Mouse (Mus musculus): ENCODE data around the gene Tmem204. TPM values are rescaled to one million over a fixed set of nuclear protein-coding genes. Genes with fewer than 3 reads are reported as not detected.

Gene Tmem204
- polyA plus RNA-seq, 2 experiments from 2014 or later = 0.63 TPM; not detected in 1

DNA sequence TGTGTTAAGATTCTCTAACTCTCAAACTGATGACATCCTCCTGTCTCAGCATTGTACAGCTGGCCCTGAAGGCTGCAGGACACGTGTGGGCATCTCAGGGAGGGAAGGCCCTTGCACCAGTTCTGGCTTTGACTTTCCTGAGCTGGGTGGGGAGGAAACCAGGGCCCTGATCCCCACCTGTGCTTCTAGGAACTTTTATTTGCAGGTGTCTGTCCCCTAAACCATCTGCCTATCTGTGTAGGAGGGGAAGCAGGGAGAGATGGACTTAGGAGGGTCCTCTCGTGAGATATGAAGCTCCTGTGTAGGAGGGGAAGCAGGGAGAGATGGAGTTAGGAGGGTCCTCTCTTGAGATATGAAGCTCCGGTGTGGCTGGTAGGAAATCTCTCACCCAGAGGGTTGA, 504 bp downstream of the Tmem204 start:
- no peak for ATAC-seq

DNA sequence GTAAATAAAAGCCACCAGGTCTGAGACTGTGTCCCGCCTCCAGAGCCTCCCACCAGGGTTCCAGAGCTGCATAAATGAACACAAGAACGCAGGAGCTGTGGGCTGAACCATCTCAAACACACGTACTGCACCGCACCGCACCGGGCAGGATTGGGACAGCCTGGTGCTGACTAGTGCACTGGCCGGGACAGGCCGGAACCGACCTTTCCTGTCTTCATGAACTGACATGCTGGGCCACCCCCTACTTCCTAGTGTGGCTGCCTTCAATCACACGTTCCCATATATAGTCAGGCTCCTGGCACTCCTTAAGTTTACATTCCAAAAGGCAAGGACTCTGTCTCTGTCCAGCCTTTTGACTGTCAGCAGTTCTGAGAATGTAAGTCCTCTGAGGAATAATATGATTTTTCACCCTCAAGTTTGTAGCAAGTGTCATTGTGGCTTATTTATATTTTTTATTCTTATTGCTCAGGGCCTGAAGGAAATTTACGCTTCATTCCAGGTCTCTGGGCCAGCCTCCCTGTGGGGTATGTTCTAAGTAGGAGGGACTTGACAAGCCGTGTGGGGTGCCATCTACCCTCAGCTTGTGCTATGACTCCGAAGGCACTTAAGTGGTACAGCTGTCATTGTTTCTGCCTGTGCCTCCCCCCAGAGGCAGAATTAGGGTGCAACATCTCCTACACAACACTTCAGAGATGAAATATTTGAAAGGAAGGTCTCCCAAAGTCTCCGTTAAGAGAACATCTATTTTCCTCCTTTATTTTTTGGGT, 1.1 kb downstream of the Tmem204 start:
- ATAC-seq = no peak

DNA sequence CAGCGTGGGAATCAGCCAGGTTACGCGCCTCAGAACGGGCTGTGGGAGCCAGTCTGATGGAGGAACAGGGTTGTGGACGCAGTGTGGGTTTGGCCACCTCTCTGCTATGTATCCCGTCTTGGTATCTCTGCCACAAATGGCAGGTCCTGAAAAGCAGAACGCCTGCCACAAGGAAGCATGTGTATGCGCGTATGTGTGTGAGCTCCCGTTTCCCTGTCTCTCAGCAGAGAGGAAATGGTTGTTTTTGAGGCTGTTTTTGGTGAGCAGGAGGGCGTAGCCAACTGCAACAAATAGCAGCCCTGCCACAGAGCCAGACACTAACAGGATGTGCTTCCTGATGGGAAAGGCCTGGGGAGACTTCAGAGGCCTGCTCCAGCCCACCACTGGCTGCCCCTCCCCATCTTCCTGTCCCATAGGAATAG, 2.4 kb downstream of the Tmem204 start:
- no peak for ATAC-seq

DNA sequence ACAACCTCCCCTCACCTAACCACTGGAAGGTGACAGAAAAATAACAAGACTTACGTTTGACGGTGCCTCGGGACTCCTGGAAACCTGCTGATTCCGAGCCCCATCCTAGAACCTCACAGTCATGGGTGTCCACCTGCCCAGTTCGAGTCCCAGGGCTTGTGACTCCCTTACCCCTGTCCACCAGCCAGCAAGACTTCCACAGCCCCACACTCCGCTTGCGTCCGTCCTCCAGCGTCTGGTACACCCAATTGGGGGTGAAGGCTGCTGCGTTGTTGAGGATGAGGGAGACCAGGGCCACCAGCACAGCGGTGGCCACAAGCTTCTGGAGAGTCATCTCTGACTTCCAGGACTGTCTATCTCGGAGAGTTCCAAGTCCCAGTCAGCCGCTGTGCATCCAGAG, 3.2 kb downstream of the Tmem204 start:
- ATAC-seq = no peak

DNA sequence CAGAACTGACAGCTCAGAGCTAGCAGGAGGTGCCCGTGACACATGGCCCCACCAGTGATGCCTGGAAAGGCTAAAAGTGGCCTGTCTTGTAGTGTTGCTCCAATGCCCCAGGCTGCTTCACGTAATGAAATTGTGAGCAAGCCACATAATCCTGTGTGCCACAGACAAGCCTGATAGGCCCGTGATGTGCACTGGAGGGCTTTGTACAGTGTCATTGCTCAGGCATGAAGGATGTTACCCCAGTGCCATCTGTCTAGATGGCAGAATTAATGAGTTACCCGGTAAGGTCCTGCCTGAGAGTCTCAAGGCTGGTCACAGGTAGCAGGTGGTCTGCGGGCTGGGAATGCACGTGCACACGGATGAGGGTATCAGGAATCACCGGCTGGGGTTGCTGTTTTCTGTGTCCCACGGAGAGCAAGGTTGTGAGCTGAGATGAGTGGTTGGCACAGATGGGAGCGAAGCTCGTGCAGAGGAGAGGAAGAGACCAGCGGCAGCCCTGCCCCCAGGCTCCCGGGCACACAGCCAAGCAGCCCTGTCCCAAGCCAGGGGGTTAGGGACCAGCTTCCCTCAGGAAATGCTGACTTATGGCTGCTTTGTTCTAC, 5.5 kb downstream of the Tmem204 start:
- no peak for ATAC-seq

DNA sequence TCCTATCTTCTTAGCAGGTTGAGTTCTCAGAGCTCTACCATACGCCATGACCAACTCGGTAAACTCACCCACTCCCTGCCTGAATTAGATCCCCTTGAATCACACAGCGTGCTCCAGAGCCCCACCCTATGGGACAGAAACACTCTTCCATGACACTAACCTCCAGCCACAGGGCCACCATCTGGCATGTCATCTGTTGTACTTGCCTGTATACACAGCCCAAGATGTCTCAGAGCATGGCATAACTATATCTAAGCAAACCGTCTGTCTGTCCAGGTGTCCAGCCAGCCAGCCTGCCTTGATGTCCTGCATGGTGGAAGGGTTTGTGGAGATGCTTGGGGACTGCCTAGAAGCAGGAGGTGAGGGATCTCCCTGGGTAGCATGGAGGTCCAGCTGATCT, 6.5 kb downstream of the Tmem204 start:
- no peak for ATAC-seq

DNA sequence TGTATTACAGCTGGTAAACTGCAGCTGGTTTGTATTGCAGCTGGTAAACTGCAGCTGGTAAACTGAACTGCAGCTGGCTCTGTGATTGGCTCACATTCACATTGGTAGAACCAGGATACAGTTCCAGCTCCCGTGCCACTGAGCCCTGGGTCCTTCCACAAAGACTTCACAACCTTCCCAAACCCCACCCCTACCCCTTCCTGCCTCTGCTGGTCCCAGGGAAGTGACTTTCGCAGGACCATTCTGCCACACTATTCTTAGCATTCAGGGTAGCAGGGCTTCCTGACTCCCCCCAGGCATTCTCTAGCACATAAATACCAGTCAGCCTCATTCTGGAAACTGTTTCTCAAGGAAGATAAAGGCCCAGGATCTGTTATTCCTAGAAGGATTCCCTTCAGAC, 14.7 kb downstream of the Tmem204 start:
- no peak for ATAC-seq

DNA sequence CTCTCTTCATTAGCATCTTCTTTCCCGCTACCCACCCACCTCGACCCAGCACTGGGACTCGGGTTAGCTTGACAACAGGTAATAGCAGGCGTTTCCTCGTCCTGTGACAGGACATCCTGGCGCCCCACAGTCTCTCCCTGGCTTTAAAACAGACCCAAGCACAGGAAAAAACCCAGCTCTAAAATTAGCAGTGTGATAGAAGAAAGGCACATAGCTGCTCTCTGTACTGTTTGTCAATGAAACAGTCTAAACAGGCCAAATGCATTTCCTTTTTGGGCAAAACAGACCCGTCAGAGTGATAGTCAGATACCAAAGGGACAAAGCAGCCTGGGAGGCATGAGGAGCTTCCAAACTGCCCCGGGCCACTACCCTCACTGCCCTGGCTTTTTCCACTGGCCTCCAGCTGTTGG, 15.9 kb downstream of the Tmem204 start:
- ATAC-seq = no peak

DNA sequence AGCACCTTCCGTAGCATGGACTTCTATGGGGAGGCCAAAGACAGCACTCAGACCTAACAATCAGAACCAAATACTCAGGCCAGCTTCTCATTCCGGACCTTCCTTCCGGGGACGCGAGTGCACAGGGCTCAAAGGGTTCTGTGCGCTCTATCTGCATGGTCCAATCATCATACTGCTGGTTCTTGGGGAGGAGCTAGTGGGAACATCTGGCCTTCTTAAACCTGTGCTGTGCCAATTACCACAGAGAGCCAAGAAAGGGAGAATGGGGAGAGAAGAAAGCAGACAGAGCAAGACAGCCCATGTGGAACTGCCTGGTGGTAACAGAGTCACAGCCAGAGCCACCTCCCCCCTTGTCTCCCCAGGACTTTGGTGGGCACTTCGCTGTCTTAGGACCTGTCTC, 16.8 kb downstream of the Tmem204 start:
- ATAC-seq = no peak

DNA sequence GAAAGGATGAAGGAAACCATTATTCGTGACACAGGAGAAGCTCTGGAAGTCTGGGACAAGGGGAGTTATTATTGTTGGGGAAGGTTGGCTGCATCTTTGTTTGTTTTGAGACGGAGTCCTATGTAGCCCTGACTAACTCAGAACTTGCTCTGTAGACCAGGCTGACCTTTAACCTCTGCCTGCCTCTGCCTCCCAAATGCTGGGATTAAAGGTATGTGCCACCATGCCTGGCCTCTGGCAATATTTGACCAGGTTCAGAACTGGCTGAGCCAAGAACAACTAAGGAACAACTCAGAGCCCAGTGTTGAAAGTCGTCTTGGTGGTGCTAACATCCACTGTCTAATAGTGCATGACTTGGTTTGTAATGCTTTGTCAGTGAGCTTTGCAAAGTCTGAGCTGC, 18.2 kb downstream of the Tmem204 start:
- no peak for ATAC-seq

DNA sequence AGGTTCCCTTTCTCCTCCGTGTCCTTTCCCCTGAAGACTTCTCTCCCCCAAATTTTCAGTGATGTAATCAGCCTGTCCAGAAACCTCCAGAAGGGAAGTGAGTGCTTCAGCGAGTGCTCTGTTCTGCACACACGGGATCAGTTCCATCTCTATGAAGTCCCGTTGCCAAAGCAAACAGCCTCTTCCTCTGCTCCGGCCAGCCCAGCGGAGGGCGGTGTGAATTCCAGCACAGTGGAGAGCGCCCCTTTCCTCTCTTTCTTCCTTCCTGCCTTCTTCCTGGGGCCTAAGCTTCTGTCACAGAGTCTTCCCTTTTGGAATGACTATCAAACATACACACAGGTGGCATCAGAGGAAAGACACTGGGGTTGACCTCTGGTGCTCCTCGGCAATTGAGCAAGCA, 19.0 kb downstream of the Tmem204 start:
- ATAC-seq = no peak

DNA sequence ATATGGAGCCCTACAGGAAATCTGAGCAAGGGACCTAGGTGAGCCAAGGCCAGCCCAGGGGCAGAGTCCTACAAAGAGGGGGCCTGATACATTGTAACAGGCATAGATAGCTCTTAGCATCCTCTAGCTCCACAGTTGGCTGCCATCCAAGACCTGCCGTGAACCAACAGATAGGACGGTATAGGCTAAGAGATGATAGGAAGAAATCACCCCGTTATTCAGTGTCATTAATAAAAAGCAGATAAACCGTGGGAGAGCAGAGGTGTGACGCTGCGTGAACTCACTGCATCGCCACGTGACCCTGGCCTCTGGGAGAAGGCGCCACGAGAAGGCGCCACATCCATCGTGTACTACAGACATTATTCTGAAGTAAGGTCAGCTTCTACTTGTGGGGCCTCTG, 19.5 kb downstream of the Tmem204 start:
- ATAC-seq = no peak

DNA sequence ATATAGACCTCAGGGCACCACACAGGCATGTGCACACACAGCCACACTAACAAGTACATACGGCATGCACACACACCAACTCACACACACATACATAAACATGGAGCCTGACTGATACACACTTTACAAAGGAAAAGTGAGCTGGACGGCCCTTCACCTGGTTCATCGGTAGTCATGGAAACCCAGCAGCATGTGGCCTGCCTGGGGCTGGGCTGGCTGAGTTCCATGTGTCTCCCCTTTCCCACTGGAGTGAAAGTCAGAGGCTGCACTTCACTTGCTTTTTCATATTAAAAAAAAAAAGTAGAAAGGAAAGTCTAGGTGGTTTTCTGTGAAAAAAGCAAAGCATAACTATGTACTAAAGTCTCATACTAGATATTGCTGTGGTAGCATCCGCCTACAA, 20.1 kb downstream of the Tmem204 start:
- no peak for ATAC-seq

DNA sequence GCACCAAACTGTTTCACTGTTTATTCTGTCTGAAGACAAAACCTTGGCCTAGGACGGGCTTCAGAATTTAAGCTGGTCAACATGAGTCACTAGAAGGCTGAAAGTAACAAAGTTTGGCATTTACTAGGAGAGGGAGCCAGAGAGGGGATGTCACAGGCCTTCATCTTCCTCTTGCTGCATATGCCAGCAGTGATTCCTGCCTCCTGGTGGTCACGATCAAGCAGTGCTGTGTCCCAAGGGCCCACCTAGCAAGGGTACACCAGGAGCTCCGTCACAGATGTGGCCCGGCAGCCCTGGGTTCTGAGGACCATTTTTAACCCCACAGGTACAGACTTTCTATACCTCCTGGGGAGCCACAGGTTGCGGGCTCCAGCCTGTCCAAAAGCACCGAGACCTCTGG, 26.4 kb downstream of the Tmem204 start:
- ATAC-seq = no peak

DNA sequence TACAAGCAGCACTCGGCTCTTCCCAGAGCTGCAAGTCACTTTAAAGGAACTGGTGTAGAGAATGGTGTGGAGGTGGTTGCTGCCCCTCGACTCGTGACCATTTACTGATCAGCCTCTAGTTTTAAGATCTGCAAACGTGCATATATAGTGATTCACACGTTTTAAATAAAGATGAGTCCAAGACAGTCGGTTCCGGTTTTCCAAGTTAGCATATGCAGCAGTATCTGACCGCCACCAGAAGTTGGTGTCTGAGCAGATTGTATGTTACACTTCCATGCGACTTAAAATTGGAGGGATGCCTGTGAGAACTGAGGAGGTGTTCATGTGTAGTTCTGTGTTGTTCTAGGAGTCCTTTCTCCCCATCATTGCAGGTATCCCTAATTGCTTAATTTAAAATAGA, 30.1 kb downstream of the Tmem204 start:
- ATAC-seq = no peak

DNA sequence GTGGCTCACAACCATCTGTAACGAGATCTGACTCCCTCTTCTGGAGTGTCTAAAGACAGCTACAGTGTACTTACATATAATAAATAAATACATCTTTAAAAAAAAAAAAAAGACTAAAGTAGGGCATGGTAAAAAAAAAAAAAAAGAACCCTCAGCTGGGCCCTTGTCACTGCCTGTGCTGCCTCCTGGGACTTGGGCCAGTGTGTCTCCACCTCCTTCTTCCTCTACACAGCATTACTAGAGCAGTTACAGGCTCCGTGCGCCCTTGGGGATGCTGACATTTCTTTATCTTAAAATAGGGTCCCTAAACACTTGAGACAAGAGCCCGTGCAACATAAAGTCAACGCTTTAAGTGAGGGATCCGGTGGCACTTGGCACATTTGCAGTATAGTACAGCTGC, 36.2 kb downstream of the Tmem204 start:
- no peak for ATAC-seq

DNA sequence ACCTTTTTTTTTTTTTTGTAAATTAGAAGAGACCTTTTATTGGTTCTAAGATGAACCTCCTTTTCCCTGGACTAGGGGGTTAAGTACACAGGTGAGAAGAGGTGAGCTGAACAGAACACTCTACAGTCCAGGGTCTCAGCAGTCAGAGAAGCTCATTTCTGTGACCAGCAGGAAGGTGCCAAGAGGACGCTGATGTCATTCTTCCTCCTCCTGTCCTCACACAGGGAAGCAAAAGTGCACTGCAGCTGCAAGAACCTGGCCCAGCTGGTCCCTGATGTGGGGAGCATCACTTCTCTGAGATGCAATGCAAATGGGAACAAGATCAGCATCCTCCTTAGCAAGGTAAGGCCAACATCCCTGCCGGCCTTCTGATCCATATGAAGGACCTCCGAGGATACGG, 38.1 kb downstream of the Tmem204 start:
- ATAC-seq = no peak

DNA sequence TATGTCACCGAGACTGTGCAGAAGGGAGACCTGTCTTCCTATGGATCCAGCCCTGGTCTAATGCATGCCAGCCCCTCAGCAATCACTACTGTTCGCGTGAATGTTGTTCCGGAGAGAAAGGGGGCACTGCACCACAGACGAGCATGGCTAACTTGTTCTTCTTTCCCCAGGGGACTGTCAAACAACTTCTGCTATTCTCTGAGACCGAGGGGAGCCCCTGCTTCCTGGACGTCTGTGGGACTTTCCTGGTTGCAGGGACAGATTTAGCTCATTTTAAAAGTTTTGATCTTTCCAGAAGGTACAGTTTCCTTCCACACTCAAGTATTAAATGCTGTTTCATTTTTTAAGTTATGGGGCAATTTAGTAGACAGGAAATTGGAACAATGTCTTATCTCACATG, 38.5 kb downstream of the Tmem204 start:
- ATAC-seq = no peak

DNA sequence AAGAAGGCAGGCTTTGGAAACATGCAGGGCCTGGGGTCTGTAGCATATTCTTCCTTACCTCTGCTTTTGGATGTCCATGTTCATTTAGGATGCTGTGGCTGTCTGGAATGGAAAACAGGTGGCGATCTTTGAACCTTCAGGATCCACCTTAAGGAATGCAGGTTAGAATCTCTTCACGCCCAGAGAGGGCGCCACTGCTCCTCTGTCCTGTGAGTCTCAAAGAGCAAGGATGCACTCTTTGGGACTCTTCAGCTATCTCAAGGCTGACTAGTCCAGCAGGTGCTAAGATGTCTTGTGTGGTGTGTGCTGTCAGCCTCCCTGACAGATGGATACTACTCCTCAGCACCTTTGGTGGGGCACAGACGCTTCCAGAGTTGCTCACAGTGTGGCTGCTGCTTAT, 47.2 kb downstream of the Tmem204 start:
- ATAC-seq = no peak

DNA sequence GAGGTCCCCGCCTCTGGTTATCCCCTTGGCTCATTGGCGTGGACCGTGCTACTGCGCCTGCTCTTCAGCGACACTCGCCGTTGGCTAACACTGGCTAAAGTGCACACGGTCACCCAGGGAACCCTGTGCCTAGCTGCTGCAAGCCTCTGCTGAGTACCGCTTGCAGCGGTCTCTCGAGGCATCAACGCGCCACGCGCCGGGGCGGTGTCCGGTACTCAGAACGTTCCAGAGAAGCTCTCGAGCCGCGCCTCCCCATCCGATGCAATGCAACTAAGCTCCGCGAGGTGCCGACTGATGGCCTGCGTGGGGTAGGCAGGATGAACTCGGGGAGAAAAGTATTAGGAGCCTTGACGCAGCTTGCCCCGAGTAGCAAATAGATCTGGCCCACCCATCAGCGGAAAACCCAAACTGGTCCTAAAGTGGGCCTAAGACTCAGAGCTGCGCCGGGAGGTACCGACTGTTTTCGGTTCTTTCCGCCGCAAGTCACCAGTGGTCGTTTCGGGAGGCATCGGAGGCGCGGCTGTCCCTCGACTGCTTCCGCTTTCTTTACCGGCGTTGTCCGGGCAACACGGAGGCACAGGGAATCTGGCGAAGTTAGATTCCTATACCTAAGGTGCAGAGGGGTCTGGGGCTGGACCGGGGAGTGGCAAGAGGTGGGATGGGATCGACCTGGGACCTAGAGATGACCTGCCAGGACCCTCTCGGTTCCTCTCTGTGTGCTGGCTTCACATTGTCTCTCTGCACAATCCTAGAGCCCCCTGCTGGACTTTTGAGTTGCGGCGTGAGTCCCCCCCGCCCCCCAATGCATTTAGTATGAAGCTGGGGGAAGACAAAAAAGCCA, 66.9 kb downstream of the Tmem204 start:
- peak; percentile 22 for ATAC-seq

DNA sequence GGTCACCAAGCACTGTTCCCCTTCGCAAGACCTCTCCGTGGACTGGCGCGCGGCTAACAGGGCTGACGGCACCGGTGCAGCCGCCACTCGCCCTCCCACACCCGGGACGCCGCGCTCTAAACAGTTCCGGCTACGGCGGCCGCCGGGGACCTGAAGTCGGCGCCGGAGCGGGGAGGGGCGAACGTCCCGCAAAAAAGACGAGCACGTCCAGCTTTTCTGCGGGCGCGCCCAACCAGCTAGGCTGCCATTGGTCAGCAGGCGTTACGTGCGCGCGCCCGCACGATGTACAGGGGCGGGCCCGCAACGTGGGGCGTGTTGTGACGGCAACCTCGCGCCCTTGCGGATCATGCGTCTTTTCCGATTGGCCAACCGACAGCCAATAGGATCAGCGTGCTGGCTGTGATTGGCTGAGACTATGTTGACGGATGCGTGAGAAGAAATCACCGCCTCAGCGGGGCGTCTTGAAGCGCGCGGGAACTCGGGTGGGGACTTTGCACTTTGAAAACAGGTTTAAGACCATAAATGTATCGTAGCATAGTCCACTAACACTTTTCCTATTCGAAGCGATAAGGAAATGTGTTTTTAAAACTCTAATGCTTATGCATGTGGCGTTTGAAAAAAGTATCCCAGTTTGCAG, 67.6 kb downstream of the Tmem204 start, which contains the start of the genes Cramp1l and Ift140:
Gene Cramp1l (minus strand): TSS at position 134 of the 637 bp plus-strand sequence.
Gene Ift140 (plus strand): TSS at position 431 of the 637 bp plus-strand sequence.
- peak; percentile 95 for ATAC-seq

DNA sequence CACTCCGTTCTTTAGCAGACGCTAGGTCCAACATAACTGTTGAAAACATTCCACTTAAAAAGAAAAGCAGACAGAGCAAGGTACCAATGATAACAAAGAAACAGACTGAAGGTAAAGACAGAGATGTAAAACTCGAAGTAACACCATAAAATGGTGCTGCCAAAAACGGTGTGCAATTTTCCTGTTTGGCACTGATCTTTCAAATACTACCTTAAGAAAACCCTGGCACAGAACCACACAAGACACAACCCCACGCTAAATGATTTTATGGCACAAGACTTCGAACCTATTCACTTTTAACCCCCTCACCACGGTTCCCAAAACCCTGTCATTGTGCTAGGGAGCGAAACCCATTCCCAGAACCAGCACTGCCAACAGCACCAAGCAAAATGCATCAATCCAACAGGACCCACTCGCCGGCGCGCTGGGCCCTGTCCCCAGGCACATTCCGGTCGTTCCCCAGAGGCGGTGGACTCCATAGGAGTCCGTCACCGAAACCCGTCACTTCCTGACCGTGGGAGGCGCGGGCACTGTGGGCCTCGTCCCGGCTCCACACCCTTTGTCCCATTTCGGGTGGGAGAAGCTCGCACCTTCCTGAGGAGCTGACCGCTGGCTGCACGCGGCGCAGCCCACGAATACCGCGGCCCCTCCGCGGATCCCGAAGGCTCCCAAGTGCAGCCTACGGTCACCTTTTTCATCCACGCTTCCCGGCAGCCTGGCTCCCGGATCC, 68.4 kb downstream of the Tmem204 start:
- ATAC-seq = no peak
